Mouse (Mus musculus) limb, embryonic 11.5 days (tissue): Measurements from ENCODE around the gene Aim2. TPM values are rescaled to one million over a fixed set of nuclear protein-coding genes. Genes with fewer than 3 reads are reported as not detected.

Experiments
- ATAC-seq: fragments of 200-750 bp; cut with Nextera tagmentation; 2 replicates; pipeline ENCODE4 v1.8.0; 2017; ENCODE audit warnings: low read depth; ENCODE audit not compliant: insufficient number of reproducible peaks, low FRiP score, low TSS enrichment
- DNase-seq: peaks from one replicate; pipeline ENCODE4 v3.0.0-alpha.2; 2015; ENCODE audit warnings: low spot score
- H3K27ac ChIP-seq: fragments of 300-500 bp; sonication (generic); replicated peaks from 2 replicates; pipeline ENCODE4 v1.5.1; 2014; ENCODE audit warnings: low read depth, mild to moderate bottlenecking, low read length
- H3K27me3 ChIP-seq: fragments of 300-500 bp; sonication (generic); 2 replicates; pipeline ENCODE4 v1.6.1; 2014; ENCODE audit warnings: mild to moderate bottlenecking, low read length, mixed read lengths; ENCODE audit not compliant: control insufficient read depth, insufficient read depth
- H3K36me3 ChIP-seq: fragments of 300-500 bp; sonication (generic); 2 replicates; pipeline ENCODE4 v1.6.1; 2014; ENCODE audit warnings: mild to moderate bottlenecking, low read length, moderate library complexity, mixed read lengths; ENCODE audit not compliant: control insufficient read depth, insufficient read depth
- H3K4me1 ChIP-seq: fragments of 300-500 bp; sonication (generic); 2 replicates; pipeline ENCODE4 v1.6.1; 2014; ENCODE audit warnings: low read length, mixed read lengths; ENCODE audit not compliant: control insufficient read depth, insufficient read depth
- H3K4me2 ChIP-seq: fragments of 300-500 bp; sonication (generic); 2 replicates; pipeline ENCODE4 v1.6.1; 2014; ENCODE audit warnings: low read depth, mild to moderate bottlenecking, moderate library complexity; ENCODE audit not compliant: severe bottlenecking
- H3K4me3 ChIP-seq: fragments of 300-500 bp; sonication (generic); 2 replicates; pipeline ENCODE4 v1.5.1; 2014; ENCODE audit warnings: low read depth, low read length
- H3K9ac ChIP-seq: fragments of 300-500 bp; sonication (generic); 2 replicates; pipeline ENCODE4 v1.6.1; 2014; ENCODE audit warnings: mild to moderate bottlenecking, low read length
- H3K9me3 ChIP-seq: fragments of 300-500 bp; sonication (generic); 2 replicates; pipeline ENCODE4 v1.6.1; 2016; ENCODE audit warnings: low read length; ENCODE audit not compliant: control insufficient read depth
- WGBS: fragments of 180-500 bp; shearing (Covaris S2); extraction: QIAGEN DNeasy Blood & Tissue Kit; methylation state at CpG from one replicate; pipeline ENCODE4 v1.1.7; 2014; 5-methylcytosine and 5-hydroxymethylcytosine counted together
- polyA plus RNA-seq: library from polyadenylated mRNA; unstranded; fragments of >200 nt; fragmentation: Nextera tagmentation; extraction: Ambion mirVana; gene quantifications from 2 replicates; pipeline ENCODE4 v1.2.1, GENCODE M21; 2014

The Aim2 gene
- polyA plus RNA-seq, 1 experiment from 2014 or later = 1.2 TPM

- 81% methylated on average over 3 of the region's 3 CpGs for WGBS
- ATAC-seq = no peak
- H3K9me3 ChIP-seq = no peaks in the 10 kb centered on the region
Observed at GRCm38 (mm10) chr1:173418516-173418915, 67.8 kb downstream of the Aim2 start.

GRCm38 (mm10) chr1:173418936-173419621, 68.4 kb downstream of the Aim2 start:
- no peak overlapping the region for H3K4me2 ChIP-seq
- no peak overlapping the region for H3K4me3 ChIP-seq
- no peaks in the 10 kb centered on the region for H3K36me3 ChIP-seq
- no peaks in the 10 kb centered on the region for H3K27me3 ChIP-seq
- ATAC-seq (no peak; the same call in 1 of the 2 replicates), DNase-seq (no peak)
- 91% methylated on average over 1 of the region's 1 CpGs for WGBS
- no peak overlapping the region for H3K9ac ChIP-seq
- no peaks in the 10 kb centered on the region for H3K9me3 ChIP-seq
- H3K4me1 ChIP-seq = no peaks in the 10 kb centered on the region
- H3K27ac ChIP-seq = no peak overlapping the region

More at GRCm38 (mm10) chr1:173418516-173418915, 67.8 kb downstream of the Aim2 start:
- H3K27me3 ChIP-seq = no peaks in the 10 kb centered on the region
- H3K27ac ChIP-seq = no peak overlapping the region
- no peak overlapping the region for H3K9ac ChIP-seq
- H3K36me3 ChIP-seq = no peaks in the 10 kb centered on the region
- H3K4me3 ChIP-seq = no peak overlapping the region
- H3K4me1 ChIP-seq = no peaks in the 10 kb centered on the region
- H3K4me2 ChIP-seq = no peak overlapping the region
- no peak for DNase-seq

GRCm38 (mm10) chr1:173420374-173420773, 69.7 kb downstream of the Aim2 start:
- Histone ChIP-seq H3K27ac (no peak overlapping the region), H3K27me3 (no peaks in the 10 kb centered on the region), H3K9ac (no peak overlapping the region), H3K4me2 (no peak overlapping the region), H3K4me3 (no peak overlapping the region), H3K4me1 (no peaks in the 10 kb centered on the region), H3K9me3 (no peaks in the 10 kb centered on the region), H3K36me3 (no peaks in the 10 kb centered on the region)
- ATAC-seq = no peak
- DNase-seq = no peak
- 80% methylated on average over 6 of the region's 6 CpGs for WGBS

- Histone ChIP-seq H3K4me2 (no peak overlapping the region), H3K36me3 (no peaks in the 10 kb centered on the region), H3K4me1 (no peaks in the 10 kb centered on the region), H3K4me3 (no peak overlapping the region), H3K9me3 (no peaks in the 10 kb centered on the region), H3K9ac (no peak overlapping the region), H3K27ac (no peak overlapping the region), H3K27me3 (no peaks in the 10 kb centered on the region)
- DNase-seq = no peak
- 89% methylated on average over 2 of the region's 2 CpGs for WGBS
- no peak for ATAC-seq
Observed at GRCm38 (mm10) chr1:173426345-173426744, 75.7 kb downstream of the Aim2 start.

- no peaks in the 10 kb centered on the region for H3K27me3 ChIP-seq
- ATAC-seq = no peak
Observed at GRCm38 (mm10) chr1:173427385-173427784, 76.7 kb downstream of the Aim2 start.

GRCm38 (mm10) chr1:173429995-173430699, 79.5 kb downstream of the Aim2 start:
- no peaks in the 10 kb centered on the region for H3K9me3 ChIP-seq
- H3K36me3 ChIP-seq = no peaks in the 10 kb centered on the region
- H3K9ac ChIP-seq = no peak overlapping the region
- H3K4me3 ChIP-seq = no peak overlapping the region
- 86% methylated on average over 5 of the region's 5 CpGs for WGBS
- H3K27me3 ChIP-seq = no peaks in the 10 kb centered on the region
- H3K4me1 ChIP-seq = no peaks in the 10 kb centered on the region
- no peak overlapping the region for H3K27ac ChIP-seq
- H3K4me2 ChIP-seq = no peak overlapping the region
- ATAC-seq (no peak), DNase-seq (no peak)

More at GRCm38 (mm10) chr1:173427385-173427784, 76.7 kb downstream of the Aim2 start:
- no peak overlapping the region for H3K4me2 ChIP-seq
- no peaks in the 10 kb centered on the region for H3K4me1 ChIP-seq
- H3K9ac ChIP-seq = no peak overlapping the region
- H3K27ac ChIP-seq = no peak overlapping the region
- no peak overlapping the region for H3K4me3 ChIP-seq
- WGBS = 87% methylated on average over 8 of the region's 8 CpGs
- H3K9me3 ChIP-seq = no peaks in the 10 kb centered on the region
- no peaks in the 10 kb centered on the region for H3K36me3 ChIP-seq
- DNase-seq = no peak

GRCm38 (mm10) chr1:173432411-173432810, 81.7 kb downstream of the Aim2 start:
- H3K9me3 ChIP-seq = no peaks in the 10 kb centered on the region
- no peak overlapping the region for H3K4me3 ChIP-seq
- ATAC-seq = no peak
- H3K36me3 ChIP-seq = no peaks in the 10 kb centered on the region
- no peak overlapping the region for H3K4me2 ChIP-seq
- no peaks in the 10 kb centered on the region for H3K27me3 ChIP-seq
- no peak for DNase-seq
- no peak overlapping the region for H3K27ac ChIP-seq
- 87% methylated on average over 2 of the region's 2 CpGs for WGBS
- no peak overlapping the region for H3K9ac ChIP-seq
- no peaks in the 10 kb centered on the region for H3K4me1 ChIP-seq

GRCm38 (mm10) chr1:173437161-173437953, 86.7 kb downstream of the Aim2 start:
- H3K27me3 ChIP-seq = no peaks in the 10 kb centered on the region
- no peak overlapping the region for H3K4me2 ChIP-seq

More at GRCm38 (mm10) chr1:173437161-173437953, 86.7 kb downstream of the Aim2 start:
- 78% methylated on average over 6 of the region's 6 CpGs for WGBS
- Histone ChIP-seq H3K4me3 (no peak overlapping the region), H3K36me3 (no peaks in the 10 kb centered on the region), H3K9me3 (no peaks in the 10 kb centered on the region), H3K9ac (no peak overlapping the region), H3K27ac (no peak overlapping the region), H3K4me1 (no peaks in the 10 kb centered on the region)
- ATAC-seq = no peak
- no peak for DNase-seq
